Mouse (Mus musculus): ENCODE results near the gene Smlr1.

- no peak for TF ChIP-seq CTCF (conservative IDR thresholded peaks at IDR 0.05; ENCODE audit: insufficient read depth, insufficient read length, low read depth, low read length)
- no peak for TF ChIP-seq POLR2A (IDR thresholded peaks at IDR 0.05; ENCODE audit: low read depth, low read length)
These were observed 8.9 kb downstream of the Smlr1 start for GRCm38 (mm10) chr10:25527126-25527525.
